Mouse (Mus musculus) kidney, postnatal 25 days (tissue): Measurements from ENCODE around the gene Nol6.
"Not testable (repeated sequence)": the region's sequence is repeated elsewhere in the genome, so short reads cannot be mapped to it uniquely, and the experiment has no call there.

Experiments
- DNase-seq, 2 experiments: peaks; one replicate each; pipeline ENCODE4 v3.0.0; 2021; ENCODE audit warnings: mixed read lengths in 2 of 2

Nol6 gene

DNA sequence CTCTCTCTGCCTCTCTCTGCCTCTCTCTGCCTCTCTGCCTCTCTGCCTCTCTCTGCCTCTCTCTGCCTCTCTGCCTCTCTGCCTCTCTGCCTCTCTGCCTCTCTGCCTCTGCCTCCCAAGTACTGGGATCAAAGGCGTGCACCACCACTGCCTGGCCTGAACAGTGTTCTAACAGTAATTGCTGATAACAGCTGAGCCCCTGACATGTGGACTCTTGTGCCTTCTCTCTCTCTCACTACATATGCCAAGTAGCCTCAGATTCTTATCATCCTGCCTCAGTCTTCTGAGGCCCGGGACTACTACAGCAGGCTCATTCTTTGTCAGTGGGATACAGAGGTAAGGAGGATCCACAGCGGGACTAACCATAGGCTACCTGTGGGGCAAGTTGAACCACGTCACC is 41.5 kb downstream of the Nol6 start:
- not testable (repeated sequence) for DNase-seq

DNA sequence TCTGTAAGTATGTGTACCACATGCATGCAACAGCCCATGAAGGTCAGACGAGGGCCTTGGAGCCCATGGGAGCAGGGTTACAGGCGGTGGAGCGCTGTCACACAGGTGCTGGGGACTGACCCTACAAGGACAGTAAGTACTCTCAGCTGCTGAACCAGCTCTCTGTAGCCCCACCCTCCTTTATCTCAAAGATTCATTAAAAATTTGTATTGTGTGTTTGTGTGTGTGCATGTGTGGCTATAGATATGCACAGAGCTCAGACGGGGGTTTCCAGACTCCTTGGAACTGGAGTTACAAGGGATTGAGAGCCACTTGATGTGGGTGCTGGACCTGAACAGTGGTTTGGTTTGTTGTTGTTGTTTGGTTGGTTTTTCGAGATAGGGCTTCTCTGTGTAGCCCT is 42.5 kb downstream of the Nol6 start:
- no peak for DNase-seq

DNA sequence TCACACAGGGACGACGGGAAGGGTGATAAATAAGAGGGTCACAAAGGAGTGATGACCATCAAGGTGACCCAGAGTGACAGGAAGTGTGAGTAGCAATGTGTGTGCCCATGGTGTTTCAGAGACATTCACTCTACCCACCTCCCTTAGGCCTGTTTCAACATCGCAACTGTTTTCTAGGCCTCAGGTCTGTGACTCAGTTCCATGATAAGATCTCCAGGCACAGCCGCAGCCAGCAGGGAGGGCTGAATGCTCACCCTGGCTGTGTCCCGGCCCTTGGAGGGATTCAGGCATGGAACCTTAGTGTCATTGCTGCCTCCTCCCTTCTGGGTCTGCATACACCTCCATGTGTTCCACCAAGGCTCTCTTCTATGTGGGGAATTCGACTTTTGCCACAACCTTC is 45.5 kb downstream of the Nol6 start:
- DNase-seq, result no peak

GRCm38 (mm10) chr4:41074461-41074860 is 49.8 kb downstream of the Nol6 start:
- DNase-seq, result no peak

DNA sequence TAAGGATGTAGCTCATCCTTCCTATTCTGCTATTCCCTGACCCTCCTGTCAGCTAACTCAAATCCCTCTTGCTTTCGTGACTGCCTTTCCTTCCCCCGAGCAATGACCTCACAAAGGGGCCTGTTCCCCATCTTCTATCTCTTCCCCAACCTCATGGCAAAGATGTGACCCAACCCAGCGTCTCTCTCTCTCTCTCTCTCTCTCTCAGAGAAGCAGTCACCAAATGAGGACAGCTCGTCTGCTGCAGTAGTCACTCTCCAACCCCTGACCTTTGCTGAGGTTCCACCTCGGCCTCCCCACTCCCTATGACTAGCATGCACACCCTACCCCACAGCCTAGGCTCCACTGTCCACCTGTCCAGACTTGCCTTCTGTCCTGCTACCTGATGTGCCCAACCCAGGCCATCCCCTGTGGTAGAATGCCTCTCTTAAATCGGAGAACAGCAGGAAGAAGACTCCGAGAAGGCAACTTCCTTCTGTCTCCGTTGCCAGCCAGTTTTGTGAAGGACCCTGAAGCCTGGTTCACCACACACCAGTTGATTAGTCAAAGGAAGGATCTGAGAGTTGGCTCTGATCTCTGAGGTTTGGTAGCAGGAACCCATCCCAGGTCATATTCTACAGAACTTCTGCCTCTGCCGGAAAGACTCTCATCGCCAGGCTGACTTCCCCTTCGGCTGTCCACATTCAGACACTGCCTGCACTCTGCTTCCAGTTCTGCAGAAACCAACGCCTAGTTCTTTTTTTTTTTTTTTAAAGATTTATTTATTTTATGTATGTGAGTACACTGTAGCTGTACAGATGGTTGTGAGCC is 51.0 kb downstream of the Nol6 start:
- no peak for DNase-seq

DNA sequence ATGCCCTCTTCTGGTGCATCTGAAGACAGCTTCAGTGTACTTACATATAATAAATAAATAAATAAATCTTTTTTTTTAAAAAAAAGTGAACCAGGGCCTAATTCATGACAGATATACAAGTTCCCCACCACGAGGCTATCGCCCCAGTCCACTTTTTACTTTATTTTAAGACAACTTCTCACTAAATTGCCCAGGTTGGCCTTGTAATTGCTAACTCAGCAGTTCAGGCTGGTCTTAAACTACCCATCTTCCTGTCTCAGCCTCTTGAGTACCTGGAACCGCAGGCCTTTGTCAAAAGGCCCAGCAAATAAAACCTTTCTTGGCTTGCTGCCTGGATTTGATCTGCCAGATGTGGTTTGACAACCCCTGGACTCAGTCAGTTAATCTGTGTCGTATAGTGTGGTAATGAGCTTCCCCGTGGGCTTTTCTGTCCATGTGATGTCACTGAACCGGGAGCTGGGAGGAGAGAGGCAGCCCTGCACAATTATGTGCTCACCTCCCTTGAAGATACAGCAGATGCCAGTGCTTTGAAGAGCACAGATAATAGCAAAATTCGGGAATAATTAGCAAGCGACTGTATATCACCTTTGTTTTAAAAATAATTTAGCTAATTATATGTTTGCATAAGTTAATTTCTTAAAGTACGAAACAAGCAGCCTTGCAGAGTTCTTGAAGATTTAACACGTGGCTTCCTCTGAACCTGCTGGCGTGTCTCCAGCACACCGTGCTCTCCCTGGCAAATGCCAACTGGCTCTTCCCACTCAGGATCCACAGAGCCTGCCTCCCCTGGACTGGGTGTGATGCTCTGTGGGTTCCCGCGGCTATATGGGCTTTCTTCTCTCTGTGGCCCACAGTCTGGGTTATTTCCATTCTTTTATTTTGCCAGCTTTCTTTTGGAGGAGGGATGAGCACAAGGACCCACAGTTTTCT is 52.5 kb downstream of the Nol6 start:
- DNase-seq, result peak in 1 of 2 experiments; percentile 30

- DNase-seq, result no peak
Observed at GRCm38 (mm10) chr4:41065196-41065595, 59.1 kb downstream of the Nol6 start.
